Mouse (Mus musculus): ENCODE measurements around the gene Ip6k2. TPM values are rescaled to one million over a fixed set of nuclear protein-coding genes. Genes with fewer than 3 reads are reported as not detected.
A peak's percentile ranks its signal among the peaks of the same experiment; 100 is the strongest.

Gene Ip6k2
- total and polyA plus RNA-seq, 2 experiments from 2014 or later: 22.1 to 28.9 TPM

- WGBS: 2% methylated on average over 55 of the region's 70 CpGs
- peak within 1 kb of the TSS; percentile 58 for H3K4me2 ChIP-seq (ENCODE audit: low read depth, low read length)
- no peaks in the 10 kb centered on the region for H3K36me3 ChIP-seq (replicated peaks; ENCODE audit: control insufficient read depth, insufficient read depth, low read length)
- peak within 1 kb of the TSS; percentile 35 for H3K4me3 ChIP-seq (ENCODE audit: low read depth, low read length)
- no peak within 1 kb of the TSS for H3K27ac ChIP-seq (ENCODE audit: low read depth)
- H3K9me3 ChIP-seq (replicated peaks; ENCODE audit: control insufficient read depth, low read length): no peaks in the 10 kb centered on the region
- peaks cover 78% of the 10 kb centered on the region for H3K27me3 ChIP-seq (ENCODE audit: control insufficient read depth, insufficient read depth, low read length)
- TF ChIP-seq CTCF (IDR thresholded peaks at IDR 0.05; ENCODE audit: low read depth): no peak
- TF ChIP-seq EP300 (IDR thresholded peaks at IDR 0.05; ENCODE audit: low read depth): no peak
- ATAC-seq (ENCODE audit: insufficient read depth, low read depth) (peak; percentile 65), DNase-seq (ENCODE audit: low spot score) (peak; percentile 77)
- H3K9ac ChIP-seq (replicated peaks; ENCODE audit: low read depth, low read length): no peak within 1 kb of the TSS
- no peaks in the 10 kb centered on the region for H3K4me1 ChIP-seq (ENCODE audit: control insufficient read depth, insufficient read depth)
Observed at GRCm38 (mm10) chr9:108825820-108826699, 42.5 kb downstream of the Ip6k2 start, which contains the start of gene Celsr3. TSS of gene Celsr3 (plus strand) at chr9:108826320.

GRCm38 (mm10) chr9:108826700-108827340, 43.2 kb downstream of the Ip6k2 start:
- no peak for TF ChIP-seq CTCF (IDR thresholded peaks at IDR 0.05; ENCODE audit: low read depth)
- no peak for TF ChIP-seq EP300 (IDR thresholded peaks at IDR 0.05; ENCODE audit: low read depth)
- Histone ChIP-seq H3K4me1 (ENCODE audit: control insufficient read depth, insufficient read depth) (peaks cover 6% of the 10 kb centered on the region; the same call in 1 of the 2 replicates), H3K9ac (replicated peaks; ENCODE audit: low read depth, low read length) (no peak overlapping the region), H3K36me3 (replicated peaks; ENCODE audit: control insufficient read depth, insufficient read depth, low read length) (no peaks in the 10 kb centered on the region), H3K27me3 (ENCODE audit: control insufficient read depth, insufficient read depth, low read length) (peaks cover 86% of the 10 kb centered on the region), H3K27ac (ENCODE audit: low read depth) (no peak overlapping the region), H3K4me2 (ENCODE audit: low read depth, low read length) (peak overlapping the region; percentile 58), H3K9me3 (replicated peaks; ENCODE audit: control insufficient read depth, low read length) (no peaks in the 10 kb centered on the region), H3K4me3 (ENCODE audit: low read depth, low read length) (peak overlapping the region; percentile 35)
- DNase-seq (ENCODE audit: low spot score) (peak; percentile 40), ATAC-seq (ENCODE audit: insufficient read depth, low read depth) (peak; percentile 71)
- 3% methylated on average over 39 of the region's 39 CpGs for WGBS

- Histone ChIP-seq H3K9me3 (replicated peaks; ENCODE audit: control insufficient read depth, low read length) (no peaks in the 10 kb centered on the region), H3K9ac (replicated peaks; ENCODE audit: low read depth, low read length) (no peak overlapping the region), H3K27ac (ENCODE audit: low read depth) (no peak overlapping the region), H3K4me1 (ENCODE audit: control insufficient read depth, insufficient read depth) (peaks cover 10% of the 10 kb centered on the region), H3K36me3 (replicated peaks; ENCODE audit: control insufficient read depth, insufficient read depth, low read length) (no peaks in the 10 kb centered on the region), H3K4me3 (ENCODE audit: low read depth, low read length) (peak overlapping the region; percentile 35), H3K27me3 (ENCODE audit: control insufficient read depth, insufficient read depth, low read length) (peaks cover 91% of the 10 kb centered on the region), H3K4me2 (ENCODE audit: low read depth, low read length) (peak overlapping the region; percentile 58)
- DNase-seq (ENCODE audit: low spot score): no peak
- WGBS: 5% methylated on average over 34 of the region's 34 CpGs
- no peak for TF ChIP-seq EP300 (IDR thresholded peaks at IDR 0.05; ENCODE audit: low read depth)
- TF ChIP-seq CTCF (IDR thresholded peaks at IDR 0.05; ENCODE audit: low read depth): no peak
- no peak for ATAC-seq (ENCODE audit: insufficient read depth, low read depth)
Observed at GRCm38 (mm10) chr9:108827454-108827853, 43.9 kb downstream of the Ip6k2 start.

- Histone ChIP-seq H3K4me1 (ENCODE audit: control insufficient read depth, insufficient read depth) (peaks cover 15% of the 10 kb centered on the region), H3K27me3 (ENCODE audit: control insufficient read depth, insufficient read depth, low read length) (peaks cover 95% of the 10 kb centered on the region), H3K9me3 (replicated peaks; ENCODE audit: control insufficient read depth, low read length) (no peaks in the 10 kb centered on the region), H3K4me3 (ENCODE audit: low read depth, low read length) (no peak overlapping the region), H3K4me2 (ENCODE audit: low read depth, low read length) (no peak overlapping the region), H3K27ac (ENCODE audit: low read depth) (no peak overlapping the region), H3K36me3 (replicated peaks; ENCODE audit: control insufficient read depth, insufficient read depth, low read length) (no peaks in the 10 kb centered on the region), H3K9ac (replicated peaks; ENCODE audit: low read depth, low read length) (no peak overlapping the region)
- DNase-seq (ENCODE audit: low spot score): no peak
- TF ChIP-seq EP300 (IDR thresholded peaks at IDR 0.05; ENCODE audit: low read depth) (no peak), CTCF (IDR thresholded peaks at IDR 0.05; ENCODE audit: low read depth) (no peak)
- no peak for ATAC-seq (ENCODE audit: insufficient read depth, low read depth)
- WGBS: 53% methylated on average over 18 of the region's 18 CpGs
Observed at GRCm38 (mm10) chr9:108827906-108828305, 44.3 kb downstream of the Ip6k2 start.

GRCm38 (mm10) chr9:108831637-108832036, 48.0 kb downstream of the Ip6k2 start:
- Histone ChIP-seq H3K36me3 (replicated peaks; ENCODE audit: control insufficient read depth, insufficient read depth, low read length) (no peaks in the 10 kb centered on the region), H3K27me3 (ENCODE audit: control insufficient read depth, insufficient read depth, low read length) (peaks cover 68% of the 10 kb centered on the region), H3K27ac (ENCODE audit: low read depth) (no peak overlapping the region), H3K4me2 (ENCODE audit: low read depth, low read length) (peak overlapping the region; percentile 65), H3K9me3 (replicated peaks; ENCODE audit: control insufficient read depth, low read length) (no peaks in the 10 kb centered on the region), H3K9ac (replicated peaks; ENCODE audit: low read depth, low read length) (no peak overlapping the region), H3K4me1 (ENCODE audit: control insufficient read depth, insufficient read depth) (peaks cover 15% of the 10 kb centered on the region), H3K4me3 (ENCODE audit: low read depth, low read length) (peak overlapping the region; percentile 39)
- no peak for DNase-seq (ENCODE audit: low spot score)
- no peak for TF ChIP-seq CTCF (IDR thresholded peaks at IDR 0.05; ENCODE audit: low read depth)
- TF ChIP-seq EP300 (IDR thresholded peaks at IDR 0.05; ENCODE audit: low read depth): no peak
- 6% methylated on average over 23 of the region's 23 CpGs for WGBS
- ATAC-seq (ENCODE audit: insufficient read depth, low read depth): no peak

Data from heart, postnatal 0 days (tissue).